ENCODE assay signal across 8 mouse cellular contexts in genomic region chr3:136725311-136726156, GRCm38 (mm10). TPM values are rescaled to one million over a fixed set of nuclear protein-coding genes. Genes with fewer than 3 reads are reported as not detected.
DNase-seq lines count a peak whose midpoint lies in the region; ATAC-seq and TF ChIP-seq lines count a peak whose summit lies in the region.

No protein-coding gene starts in this region.

- H3K36me3 ChIP-seq in intestine, postnatal 0 days (ENCODE audit: control insufficient read depth, insufficient read depth) = no peaks in the 10 kb centered on the region
- H3K36me3 ChIP-seq in liver, postnatal 0 days (replicated peaks; ENCODE audit: insufficient read depth, low read length) = no peaks in the 10 kb centered on the region

- H3K27ac ChIP-seq in intestine, postnatal 0 days (ENCODE audit: low read depth, low read length) = no peak overlapping the region
- peak overlapping the region; percentile 75 for H3K27ac ChIP-seq in liver, postnatal 0 days (ENCODE audit: low read depth)

- H3K9me3 ChIP-seq in intestine, postnatal 0 days (ENCODE audit: control insufficient read depth) = no peaks in the 10 kb centered on the region
- H3K9me3 ChIP-seq in liver, postnatal 0 days (ENCODE audit: low read length) = no peaks in the 10 kb centered on the region

- intact Hi-C loops in gastrocnemius, postnatal 14 days (cut with DNase I; ENCODE audit: low total_unique reads) = no loop called here

- no peak overlapping the region for H3K4me3 ChIP-seq in intestine, postnatal 0 days (ENCODE audit: low read depth, low read length)
- peak overlapping the region; percentile 25; the same call in 1 of the 2 replicates for H3K4me3 ChIP-seq in liver, postnatal 0 days (ENCODE audit: low read depth, low read length)

- WGBS in intestine, postnatal 0 days = 47% methylated on average over 7 of the region's 7 CpGs
- 15% methylated on average over 7 of the region's 7 CpGs for WGBS in liver, postnatal 0 days (ENCODE audit: insufficient replicate concordance)

- 0 out of 2 replicates have a peak overlapping the region, but pooled peaks have one; percentile 18 for H3K4me2 ChIP-seq in intestine, postnatal 0 days (replicated peaks; ENCODE audit: low read depth)
- H3K4me2 ChIP-seq in liver, postnatal 0 days (ENCODE audit: low read depth, low read length) = peak overlapping the region; percentile 47

- no peaks in the 10 kb centered on the region for H3K27me3 ChIP-seq in intestine, postnatal 0 days (replicated peaks; ENCODE audit: control insufficient read depth, insufficient read depth, low read length)
- no peaks in the 10 kb centered on the region for H3K27me3 ChIP-seq in liver, postnatal 0 days (ENCODE audit: insufficient read depth, low read length)

- DNase-seq in retina, postnatal 1 day = peak; percentile 56
- no peak for DNase-seq in retina, embryonic 14.5 days (ENCODE audit: low spot score)
- DNase-seq in c-Kit-positive CD71-negative TER-119-negative erythroid progenitor cells, embryonic 14.5 days (ENCODE audit: low read depth) = peak; percentile 37
- DNase-seq in gastrocnemius, postnatal 14 days = peak; percentile 79
- DNase-seq in liver, postnatal 0 days = no peak
- peak; percentile 17 for DNase-seq in ovary, postnatal 36 days (ENCODE audit: low spot score)
- no peak for DNase-seq in layer of hippocampus, postnatal 10 days (ENCODE audit: low spot score in 2 of 2)

- H3K4me1 ChIP-seq in intestine, postnatal 0 days (replicated peaks; ENCODE audit: control insufficient read depth, insufficient read depth, low read length) = no peaks in the 10 kb centered on the region
- H3K4me1 ChIP-seq in liver, postnatal 0 days (ENCODE audit: insufficient read depth) = peaks cover 6% of the 10 kb centered on the region

- ATAC-seq in intestine, postnatal 0 days = no peak
- no peak; the same call in 1 of the 2 replicates for ATAC-seq in liver, postnatal 0 days

- H3K9ac ChIP-seq in intestine, postnatal 0 days (ENCODE audit: low read depth, low read length) = no peak overlapping the region
- H3K9ac ChIP-seq in liver, postnatal 0 days (replicated peaks) = no peak overlapping the region

- no peak for TF ChIP-seq EP300 in liver, postnatal 0 days (IDR thresholded peaks at IDR 0.05; ENCODE audit: low read depth)

- no peak for TF ChIP-seq CTCF in intestine, postnatal 0 days (IDR thresholded peaks at IDR 0.05; ENCODE audit: low read depth)
- TF ChIP-seq CTCF in liver, postnatal 0 days (IDR thresholded peaks at IDR 0.05; ENCODE audit: low read depth) = no peak

RNA-seq across cellular contexts. Expression of gene Ppp3ca, which starts 55.6 kb away (rescaled TPM):
- total RNA-seq in gastrocnemius, postnatal 14 days (2021) = 100 to 1,000 TPM; 137 to 140 TPM
- 37.3 and 40.8 TPM in 2 replicates for polyA plus RNA-seq in intestine, postnatal 0 days (2015; fragmentation: Nextera tagmentation; extraction: Ambion mirVana)
- 21.6 and 23.7 TPM in 2 replicates for polyA plus RNA-seq in liver, postnatal 0 days (2015; fragmentation: Nextera tagmentation; extraction: Ambion mirVana)
- total RNA-seq in layer of hippocampus, postnatal 10 days (2021) = 100 to 1,000 TPM; 787 to 796 TPM

Comparison
In these comparisons a context has a peak if more than half of its experiments do, and no peak if none do; other contexts are left out.
1. DNase-seq: peak in retina, postnatal 1 day (single experiment), c-Kit-positive CD71-negative TER-119-negative erythroid progenitor cells, embryonic 14.5 days (single experiment), gastrocnemius, postnatal 14 days (single experiment) and ovary, postnatal 36 days (single experiment); none in retina, embryonic 14.5 days (single experiment), liver, postnatal 0 days (single experiment) and layer of hippocampus, postnatal 10 days (0 of 2).
2. RNA of gene Ppp3ca, which starts 55.6 kb away (total RNA-seq): 787 to 796 TPM in layer of hippocampus, postnatal 10 days; 137 to 140 TPM in gastrocnemius, postnatal 14 days; every median in the first group is over 4 times any median in the second.